Mouse (Mus musculus) neural tube, embryonic 15.5 days (tissue): ENCODE measurements around the gene Isoc2a. TPM values are rescaled to one million over a fixed set of nuclear protein-coding genes. Genes with fewer than 3 reads are reported as not detected.

Source experiments
- ATAC-seq: fragments of 200-750 bp; cut with Nextera tagmentation; 2 replicates; pipeline ENCODE4 v1.8.0; 2017; ENCODE audit warnings: mild to moderate bottlenecking, moderate TSS enrichment, moderate library complexity; ENCODE audit not compliant: low FRiP score
- H3K27ac ChIP-seq: fragments of 300-500 bp; sonication (generic); replicated peaks from 2 replicates; pipeline ENCODE4 v1.5.1; 2015; ENCODE audit warnings: mild to moderate bottlenecking, inconsistent platforms
- H3K27me3 ChIP-seq: fragments of 300-500 bp; sonication (generic); replicated peaks from 2 replicates; pipeline ENCODE4 v1.6.1; 2015; ENCODE audit warnings: inconsistent platforms
- H3K36me3 ChIP-seq: fragments of 300-500 bp; sonication (generic); 2 replicates; pipeline ENCODE4 v1.6.1; 2015; ENCODE audit warnings: inconsistent platforms
- H3K4me1 ChIP-seq: fragments of 300-500 bp; sonication (generic); 2 replicates; pipeline ENCODE4 v1.6.1; 2015; ENCODE audit warnings: inconsistent platforms
- H3K4me2 ChIP-seq: fragments of 300-500 bp; sonication (generic); 2 replicates; pipeline ENCODE4 v1.6.1; 2015; ENCODE audit warnings: inconsistent platforms, mild to moderate bottlenecking, moderate library complexity
- H3K4me3 ChIP-seq: fragments of 300-500 bp; sonication (generic); replicated peaks from 2 replicates; pipeline ENCODE4 v1.5.1; 2015; ENCODE audit warnings: mild to moderate bottlenecking, inconsistent platforms
- H3K9ac ChIP-seq: fragments of 300-500 bp; sonication (generic); replicated peaks from 2 replicates; pipeline ENCODE4 v1.6.1; 2015; ENCODE audit warnings: mild to moderate bottlenecking, inconsistent platforms
- H3K9me3 ChIP-seq: fragments of 300-500 bp; sonication (generic); replicated peaks from 2 replicates; pipeline ENCODE4 v1.6.1; 2016; ENCODE audit warnings: inconsistent platforms
- WGBS: fragments of 180-500 bp; shearing (Covaris S2); methylation state at CpG from one replicate; pipeline ENCODE4 v1.1.7; 2015; ENCODE audit warnings: mixed read lengths; 5-methylcytosine and 5-hydroxymethylcytosine counted together
- polyA plus RNA-seq: library from polyadenylated mRNA; unstranded; fragments of >200 nt; fragmentation: Nextera tagmentation; extraction: Ambion mirVana; gene quantifications from 2 replicates; pipeline ENCODE4 v1.2.1, GENCODE M21; 2015

The Isoc2a gene
- polyA plus RNA-seq, 1 experiment from 2014 or later = 0.51 TPM

GRCm38 (mm10) chr7:4920496-4920895 is 43.5 kb downstream of the Isoc2a start:
- no peak for ATAC-seq
- Histone ChIP-seq H3K4me3 (no peak overlapping the region), H3K27me3 (no peaks in the 10 kb centered on the region), H3K9me3 (no peaks in the 10 kb centered on the region), H3K36me3 (peaks cover 31% of the 10 kb centered on the region), H3K27ac (peak overlapping the region; percentile 99; the same call in 1 of the 2 replicates), H3K9ac (no peak overlapping the region), H3K4me1 (peaks cover 67% of the 10 kb centered on the region), H3K4me2 (no peak overlapping the region)
- 89% methylated on average over 19 of the region's 19 CpGs for WGBS

GRCm38 (mm10) chr7:4920976-4921823 is 44.2 kb downstream of the Isoc2a start:
- ATAC-seq = no peak
- 65% methylated on average over 23 of the region's 23 CpGs for WGBS
- H3K27ac ChIP-seq = peak overlapping the region; percentile 99
- peaks cover 31% of the 10 kb centered on the region for H3K36me3 ChIP-seq
- peaks cover 70% of the 10 kb centered on the region for H3K4me1 ChIP-seq
- H3K9ac ChIP-seq = peak overlapping the region; percentile 64; the same call in 1 of the 2 replicates
- peak overlapping the region; percentile 95 for H3K4me2 ChIP-seq
- no peaks in the 10 kb centered on the region for H3K9me3 ChIP-seq
- 0 out of 2 replicates have a peak overlapping the region, but pooled peaks have one; percentile 47 for H3K4me3 ChIP-seq
- no peaks in the 10 kb centered on the region for H3K27me3 ChIP-seq

GRCm38 (mm10) chr7:4921824-4922482 is 45.0 kb downstream of the Isoc2a start, which contains the start of gene Nat14:
Gene Nat14 (plus strand): TSS chr7:4922028.
- H3K9me3 ChIP-seq = no peaks in the 10 kb centered on the region

GRCm38 (mm10) chr7:4922508-4922907 is 45.6 kb downstream of the Isoc2a start:
- ATAC-seq = peak; percentile 88
- 0% methylated on average over 14 of the region's 14 CpGs for WGBS

More at GRCm38 (mm10) chr7:4921824-4922482, 45.0 kb downstream of the Isoc2a start, which contains the start of gene Nat14:
- H3K27ac ChIP-seq = peak within 1 kb of the TSS; percentile 99
- H3K4me3 ChIP-seq = peak within 1 kb of the TSS; percentile 47
- no peak for ATAC-seq
- H3K4me1 ChIP-seq = peaks cover 64% of the 10 kb centered on the region
- H3K27me3 ChIP-seq = no peaks in the 10 kb centered on the region
- peaks cover 31% of the 10 kb centered on the region for H3K36me3 ChIP-seq
- H3K9ac ChIP-seq = peak within 1 kb of the TSS; percentile 64
- H3K4me2 ChIP-seq = peak within 1 kb of the TSS; percentile 95
- WGBS = 30% methylated on average over 8 of the region's 8 CpGs

GRCm38 (mm10) chr7:4922931-4923565 is 46.1 kb downstream of the Isoc2a start:
- Histone ChIP-seq H3K4me1 (peaks cover 55% of the 10 kb centered on the region), H3K36me3 (peaks cover 31% of the 10 kb centered on the region), H3K27me3 (no peaks in the 10 kb centered on the region), H3K27ac (peak overlapping the region; percentile 99), H3K4me2 (peak overlapping the region; percentile 95), H3K4me3 (peak overlapping the region; percentile 47), H3K9me3 (no peaks in the 10 kb centered on the region), H3K9ac (peak overlapping the region; percentile 64)
- peak; percentile 77 for ATAC-seq
- under 1% methylated on average over 14 of the region's 14 CpGs for WGBS

More at GRCm38 (mm10) chr7:4922508-4922907, 45.6 kb downstream of the Isoc2a start:
- H3K9me3 ChIP-seq = no peaks in the 10 kb centered on the region
- H3K27ac ChIP-seq = peak overlapping the region; percentile 99
- H3K36me3 ChIP-seq = peaks cover 31% of the 10 kb centered on the region
- H3K27me3 ChIP-seq = no peaks in the 10 kb centered on the region
- peak overlapping the region; percentile 95 for H3K4me2 ChIP-seq
- H3K9ac ChIP-seq = peak overlapping the region; percentile 64
- H3K4me1 ChIP-seq = peaks cover 59% of the 10 kb centered on the region
- H3K4me3 ChIP-seq = peak overlapping the region; percentile 47

GRCm38 (mm10) chr7:4923586-4924364 is 46.8 kb downstream of the Isoc2a start:
- Histone ChIP-seq H3K4me3 (peak overlapping the region; percentile 47), H3K27ac (peak overlapping the region; percentile 99), H3K36me3 (peaks cover 24% of the 10 kb centered on the region), H3K9me3 (no peaks in the 10 kb centered on the region), H3K4me1 (peaks cover 55% of the 10 kb centered on the region), H3K4me2 (peak overlapping the region; percentile 95), H3K27me3 (no peaks in the 10 kb centered on the region), H3K9ac (peak overlapping the region; percentile 64)
- peak; percentile 9 for ATAC-seq
- 3% methylated on average over 37 of the region's 37 CpGs for WGBS

GRCm38 (mm10) chr7:4924483-4924882 is 47.5 kb downstream of the Isoc2a start:
- 2% methylated on average over 4 of the region's 4 CpGs for WGBS
- Histone ChIP-seq H3K36me3 (peaks cover 17% of the 10 kb centered on the region), H3K4me2 (peak overlapping the region; percentile 95), H3K9ac (peak overlapping the region; percentile 64), H3K9me3 (no peaks in the 10 kb centered on the region), H3K27me3 (no peaks in the 10 kb centered on the region), H3K4me1 (peaks cover 55% of the 10 kb centered on the region), H3K4me3 (peak overlapping the region; percentile 47), H3K27ac (peak overlapping the region; percentile 99)
- no peak for ATAC-seq

- H3K27me3 ChIP-seq = no peaks in the 10 kb centered on the region
- no peaks in the 10 kb centered on the region for H3K9me3 ChIP-seq
- WGBS = 9% methylated on average over 3 of the region's 4 CpGs
- no peak overlapping the region for H3K4me3 ChIP-seq
- peaks cover 55% of the 10 kb centered on the region for H3K4me1 ChIP-seq
- H3K9ac ChIP-seq = no peak overlapping the region
- H3K36me3 ChIP-seq = peaks cover 13% of the 10 kb centered on the region
- H3K27ac ChIP-seq = peak overlapping the region; percentile 99
- peak overlapping the region; percentile 95 for H3K4me2 ChIP-seq
- ATAC-seq = no peak
Measured at GRCm38 (mm10) chr7:4924891-4925301, 47.9 kb downstream of the Isoc2a start.

- Histone ChIP-seq H3K4me1 (peaks cover 55% of the 10 kb centered on the region), H3K4me2 (peak within 1 kb of the TSS; percentile 95), H3K9me3 (no peaks in the 10 kb centered on the region), H3K4me3 (no peak within 1 kb of the TSS), H3K36me3 (peaks cover 5% of the 10 kb centered on the region), H3K9ac (peak within 1 kb of the TSS; percentile 28; the same call in 1 of the 2 replicates), H3K27ac (peak within 1 kb of the TSS; percentile 99), H3K27me3 (no peaks in the 10 kb centered on the region)
- no peak for ATAC-seq
- WGBS = 6% methylated on average over 6 of the region's 6 CpGs
Measured at GRCm38 (mm10) chr7:4925441-4926381, 48.8 kb downstream of the Isoc2a start, which contains the start of gene Ssc5d. Gene Ssc5d (plus strand): TSS chr7:4925785.

GRCm38 (mm10) chr7:4926849-4927248 is 49.9 kb downstream of the Isoc2a start:
- peaks cover 44% of the 10 kb centered on the region for H3K4me1 ChIP-seq
- H3K9ac ChIP-seq = 0 out of 2 replicates have a peak overlapping the region, but pooled peaks have one; percentile 28
- WGBS = 50% methylated on average over 16 of the region's 16 CpGs
- ATAC-seq = no peak
- no peak overlapping the region for H3K27ac ChIP-seq
- no peak overlapping the region for H3K4me3 ChIP-seq
- H3K27me3 ChIP-seq = no peaks in the 10 kb centered on the region
- H3K36me3 ChIP-seq = no peaks in the 10 kb centered on the region
- H3K4me2 ChIP-seq = no peak overlapping the region
- H3K9me3 ChIP-seq = no peaks in the 10 kb centered on the region
